Mouse (Mus musculus): ENCODE results near the gene Pgam2. TPM values are rescaled to one million over a fixed set of nuclear protein-coding genes. Genes with fewer than 3 reads are reported as not detected.

Gene Pgam2
- polyA plus RNA-seq, 1 experiment = 38.2 TPM

DNA sequence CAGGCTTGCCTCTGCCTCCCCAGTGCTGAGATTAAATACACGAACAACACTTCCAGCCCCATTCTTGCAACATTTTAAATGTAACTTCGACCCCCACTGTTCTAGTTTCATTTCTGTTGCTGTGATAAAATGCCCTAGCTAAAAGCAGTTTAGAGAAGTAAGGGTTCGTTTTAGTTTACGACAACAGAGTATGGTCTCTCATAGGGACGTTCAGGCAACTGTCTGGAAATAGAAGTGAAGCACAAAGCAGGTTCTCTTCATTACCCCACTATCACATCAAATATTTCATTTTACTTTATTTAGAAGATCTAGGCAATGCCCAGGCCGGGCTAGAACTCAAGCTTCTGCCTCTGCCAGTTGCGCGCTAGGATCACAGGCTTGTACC, 15.9 kb downstream of the Pgam2 start:
- TF ChIP-seq CTCF (IDR thresholded peaks at IDR 0.05; ENCODE audit: borderline replicate concordance, control insufficient read depth, extremely low read depth, insufficient read depth, low read length, poor library complexity) (no peak), POLR2A (IDR thresholded peaks at IDR 0.05; ENCODE audit: control insufficient read depth, extremely low read depth, insufficient read depth, low read length, poor library complexity) (no peak)
- Histone ChIP-seq H3K4me3 (ENCODE audit: control insufficient read depth, insufficient read depth, low read length) (peak overlapping the region; percentile 87), H3K27me3 (ENCODE audit: control insufficient read depth, insufficient read depth, low read length) (no peaks in the 10 kb centered on the region), H3K36me3 (ENCODE audit: control insufficient read depth, insufficient read depth, low read length) (peaks cover 4% of the 10 kb centered on the region; the same call in 1 of the 2 replicates), H3K27ac (ENCODE audit: control insufficient read depth, insufficient read depth, low read length) (peak overlapping the region; percentile 72; the same call in 1 of the 2 replicates), H3K4me1 (replicated peaks; ENCODE audit: control insufficient read depth, insufficient read depth, low read length) (peaks cover 11% of the 10 kb centered on the region)
- DNase-seq = no peak
- 33% methylated on average over 8 of the region's 8 CpGs for WGBS

DNA sequence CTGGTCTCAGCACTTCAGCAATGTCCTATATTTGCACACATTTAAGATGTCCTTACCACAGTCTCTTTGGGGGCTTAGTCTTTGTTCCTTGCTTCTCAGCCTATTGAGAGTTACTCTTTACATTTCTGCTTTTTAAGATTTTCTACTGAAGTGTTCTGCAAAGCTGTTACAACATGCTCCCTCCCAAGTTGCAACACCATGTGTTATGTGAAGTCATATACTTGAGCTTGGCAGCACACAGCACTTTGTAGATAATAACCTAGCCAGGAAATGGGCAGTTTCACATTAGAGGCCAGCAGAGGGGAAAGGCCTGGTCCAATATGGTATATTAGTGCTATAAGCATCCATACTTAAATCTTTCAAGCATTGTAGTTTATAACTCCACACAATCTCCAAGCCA, 17.8 kb downstream of the Pgam2 start:
- no peaks in the 10 kb centered on the region for H3K36me3 ChIP-seq (ENCODE audit: control insufficient read depth, insufficient read depth, low read length)
- H3K27ac ChIP-seq (ENCODE audit: control insufficient read depth, insufficient read depth, low read length) = no peak overlapping the region
- H3K27me3 ChIP-seq (ENCODE audit: control insufficient read depth, insufficient read depth, low read length) = no peaks in the 10 kb centered on the region
- no peak for DNase-seq
- H3K4me1 ChIP-seq (replicated peaks; ENCODE audit: control insufficient read depth, insufficient read depth, low read length) = peaks cover 11% of the 10 kb centered on the region
- H3K4me3 ChIP-seq (ENCODE audit: control insufficient read depth, insufficient read depth, low read length) = no peak overlapping the region
- TF ChIP-seq POLR2A (IDR thresholded peaks at IDR 0.05; ENCODE audit: control insufficient read depth, extremely low read depth, insufficient read depth, low read length, poor library complexity) (no peak), CTCF (IDR thresholded peaks at IDR 0.05; ENCODE audit: borderline replicate concordance, control insufficient read depth, extremely low read depth, insufficient read depth, low read length, poor library complexity) (no peak)

DNA sequence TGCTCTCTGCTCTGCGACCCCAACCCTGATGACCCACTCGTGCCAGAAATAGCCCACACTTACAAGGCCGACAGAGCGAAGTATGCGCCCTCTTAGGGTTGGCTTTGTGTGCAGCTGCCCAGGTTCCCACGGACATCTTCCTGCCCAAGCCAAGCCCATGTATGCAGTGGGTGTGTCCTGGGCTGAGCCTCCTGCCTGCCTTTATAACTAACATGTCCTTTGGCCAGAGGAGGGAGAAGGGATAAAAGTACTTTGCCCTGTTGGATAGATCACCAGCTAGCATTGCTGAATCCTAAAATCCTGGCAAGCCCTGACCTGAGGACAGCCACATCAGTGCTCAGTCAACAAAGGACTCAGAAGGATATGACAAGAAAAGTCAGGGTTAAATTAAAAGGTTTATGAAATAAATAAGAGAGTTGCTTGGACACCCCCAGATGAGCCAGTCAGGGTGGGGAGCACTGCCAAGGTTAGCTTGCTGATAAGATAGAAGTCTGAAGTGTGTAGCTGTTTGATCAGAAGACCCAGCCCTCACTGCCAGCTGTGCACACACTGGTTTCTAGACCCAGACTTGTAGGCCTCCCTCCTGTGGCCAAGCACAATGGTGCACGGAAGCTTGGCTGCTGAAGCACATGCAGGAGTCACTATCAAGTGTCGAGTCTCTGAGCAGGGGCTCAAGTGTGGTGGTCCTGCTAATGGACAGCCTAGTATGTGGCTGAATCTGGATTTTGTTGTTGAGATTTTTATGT, 21.2 kb downstream of the Pgam2 start:
- Histone ChIP-seq H3K4me3 (ENCODE audit: control insufficient read depth, insufficient read depth, low read length) (no peak overlapping the region), H3K27ac (ENCODE audit: control insufficient read depth, insufficient read depth, low read length) (no peak overlapping the region), H3K27me3 (ENCODE audit: control insufficient read depth, insufficient read depth, low read length) (no peaks in the 10 kb centered on the region), H3K36me3 (ENCODE audit: control insufficient read depth, insufficient read depth, low read length) (no peaks in the 10 kb centered on the region), H3K4me1 (replicated peaks; ENCODE audit: control insufficient read depth, insufficient read depth, low read length) (0 out of 2 replicates have a peak, but pooled peaks cover under 1% of the 10 kb centered on the region)
- TF ChIP-seq CTCF (IDR thresholded peaks at IDR 0.05; ENCODE audit: borderline replicate concordance, control insufficient read depth, extremely low read depth, insufficient read depth, low read length, poor library complexity) = no peak
- TF ChIP-seq POLR2A (IDR thresholded peaks at IDR 0.05; ENCODE audit: control insufficient read depth, extremely low read depth, insufficient read depth, low read length, poor library complexity) = no peak
- DNase-seq = no peak
- 79% methylated on average over 8 of the region's 8 CpGs for WGBS

DNA sequence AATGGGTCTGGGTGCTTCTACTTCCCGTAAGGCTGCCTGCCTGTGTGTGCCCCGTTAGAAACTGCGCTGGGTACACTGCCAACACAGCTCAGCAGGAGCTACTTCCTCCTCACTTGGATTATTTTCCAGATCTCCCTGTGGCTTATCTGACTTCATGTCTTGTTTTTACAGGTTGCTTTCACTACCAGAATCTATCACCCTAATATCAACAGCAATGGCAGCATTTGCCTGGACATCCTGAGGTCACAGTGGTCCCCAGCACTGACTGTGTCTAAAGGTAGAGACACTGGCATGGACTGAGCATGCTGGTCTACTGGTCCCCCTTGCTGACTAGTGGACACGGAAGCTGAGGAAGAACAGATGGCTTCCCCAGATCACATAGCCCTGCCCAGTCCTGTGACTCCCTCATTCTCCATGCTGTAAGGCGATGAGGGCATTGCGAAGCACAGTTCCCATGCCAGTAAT, 23.5 kb downstream of the Pgam2 start:
- no peak overlapping the region for H3K4me3 ChIP-seq (ENCODE audit: control insufficient read depth, insufficient read depth, low read length)
- TF ChIP-seq POLR2A (IDR thresholded peaks at IDR 0.05; ENCODE audit: control insufficient read depth, extremely low read depth, insufficient read depth, low read length, poor library complexity) (no peak), CTCF (IDR thresholded peaks at IDR 0.05; ENCODE audit: borderline replicate concordance, control insufficient read depth, extremely low read depth, insufficient read depth, low read length, poor library complexity) (no peak)
- H3K4me1 ChIP-seq (replicated peaks; ENCODE audit: control insufficient read depth, insufficient read depth, low read length) = no peaks in the 10 kb centered on the region
- H3K27ac ChIP-seq (ENCODE audit: control insufficient read depth, insufficient read depth, low read length) = no peak overlapping the region
- DNase-seq = no peak
- no peaks in the 10 kb centered on the region for H3K36me3 ChIP-seq (ENCODE audit: control insufficient read depth, insufficient read depth, low read length)
- H3K27me3 ChIP-seq (ENCODE audit: control insufficient read depth, insufficient read depth, low read length) = no peaks in the 10 kb centered on the region
- 94% methylated on average over 6 of the region's 6 CpGs for WGBS

DNA sequence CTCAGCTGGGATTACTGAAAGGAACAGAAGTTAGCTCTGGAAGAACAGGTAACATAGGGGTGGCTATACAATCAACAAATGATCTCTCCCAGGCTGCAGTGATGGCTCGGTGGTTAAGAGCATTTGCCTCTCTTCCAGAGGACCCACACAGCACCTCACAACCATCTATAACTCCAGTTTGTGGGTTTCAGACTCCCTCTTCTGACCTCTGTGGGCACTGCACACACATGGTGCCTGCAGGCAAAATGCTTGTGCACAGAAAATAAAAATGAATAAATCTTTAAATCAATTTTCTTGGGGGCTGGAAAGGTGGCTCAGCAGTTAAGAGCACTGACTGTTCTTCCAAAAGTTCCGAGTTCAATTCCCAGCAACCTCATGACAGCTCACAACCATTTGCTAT, 25.1 kb downstream of the Pgam2 start:
- Histone ChIP-seq H3K4me3 (ENCODE audit: control insufficient read depth, insufficient read depth, low read length) (no peak overlapping the region), H3K4me1 (replicated peaks; ENCODE audit: control insufficient read depth, insufficient read depth, low read length) (no peaks in the 10 kb centered on the region), H3K27ac (ENCODE audit: control insufficient read depth, insufficient read depth, low read length) (no peak overlapping the region), H3K36me3 (ENCODE audit: control insufficient read depth, insufficient read depth, low read length) (no peaks in the 10 kb centered on the region), H3K27me3 (ENCODE audit: control insufficient read depth, insufficient read depth, low read length) (no peaks in the 10 kb centered on the region)
- 97% methylated on average over 2 of the region's 2 CpGs for WGBS
- TF ChIP-seq POLR2A (IDR thresholded peaks at IDR 0.05; ENCODE audit: control insufficient read depth, extremely low read depth, insufficient read depth, low read length, poor library complexity) (no peak), CTCF (IDR thresholded peaks at IDR 0.05; ENCODE audit: borderline replicate concordance, control insufficient read depth, extremely low read depth, insufficient read depth, low read length, poor library complexity) (no peak)
- no peak for DNase-seq

GRCm38 (mm10) chr11:5766019-5766418, 37.5 kb downstream of the Pgam2 start:
- Histone ChIP-seq H3K4me1 (replicated peaks; ENCODE audit: control insufficient read depth, insufficient read depth, low read length) (no peaks in the 10 kb centered on the region; the same call in 1 of the 2 replicates), H3K27ac (ENCODE audit: control insufficient read depth, insufficient read depth, low read length) (no peak overlapping the region), H3K27me3 (ENCODE audit: control insufficient read depth, insufficient read depth, low read length) (no peaks in the 10 kb centered on the region), H3K36me3 (ENCODE audit: control insufficient read depth, insufficient read depth, low read length) (no peaks in the 10 kb centered on the region), H3K4me3 (ENCODE audit: control insufficient read depth, insufficient read depth, low read length) (no peak overlapping the region)
- no peak for TF ChIP-seq POLR2A (IDR thresholded peaks at IDR 0.05; ENCODE audit: control insufficient read depth, extremely low read depth, insufficient read depth, low read length, poor library complexity)
- no peak for TF ChIP-seq CTCF (IDR thresholded peaks at IDR 0.05; ENCODE audit: borderline replicate concordance, control insufficient read depth, extremely low read depth, insufficient read depth, low read length, poor library complexity)
- 91% methylated on average over 6 of the region's 6 CpGs for WGBS
- no peak for DNase-seq
